Mouse (Mus musculus) forebrain, embryonic 13.5 days (tissue): ENCODE results near the gene Pfkfb3. TPM values are rescaled to one million over a fixed set of nuclear protein-coding genes. Genes with fewer than 3 reads are reported as not detected.
A peak's percentile ranks its signal among the peaks of the same experiment; 100 is the strongest.

Experiments
- ATAC-seq: fragments of 200-750 bp; cut with Nextera tagmentation; 2 replicates; pipeline ENCODE4 v1.8.0; 2017
- H3K27ac ChIP-seq: fragments of 300-500 bp; sonication (generic); 2 replicates; pipeline ENCODE4 v1.5.1; 2015; ENCODE audit warnings: inconsistent platforms, mild to moderate bottlenecking, moderate library complexity
- H3K27me3 ChIP-seq: fragments of 300-500 bp; sonication (generic); 2 replicates; pipeline ENCODE4 v1.6.1; 2015; ENCODE audit warnings: mild to moderate bottlenecking, inconsistent platforms
- H3K36me3 ChIP-seq: fragments of 300-500 bp; sonication (generic); 2 replicates; pipeline ENCODE4 v1.6.1; 2015; ENCODE audit warnings: mild to moderate bottlenecking, inconsistent platforms; ENCODE audit not compliant: poor library complexity, severe bottlenecking
- H3K4me1 ChIP-seq: fragments of 300-500 bp; sonication (generic); 2 replicates; pipeline ENCODE4 v1.6.1; 2015; ENCODE audit warnings: inconsistent platforms
- H3K4me2 ChIP-seq: fragments of 300-500 bp; sonication (generic); 2 replicates; pipeline ENCODE4 v1.6.1; 2015; ENCODE audit warnings: inconsistent platforms, mild to moderate bottlenecking, moderate library complexity
- H3K4me3 ChIP-seq: fragments of 300-500 bp; sonication (generic); 2 replicates; pipeline ENCODE4 v1.5.1; 2015; ENCODE audit warnings: mild to moderate bottlenecking, inconsistent platforms
- H3K9ac ChIP-seq: fragments of 300-500 bp; sonication (generic); 2 replicates; pipeline ENCODE4 v1.6.1; 2015; ENCODE audit warnings: mild to moderate bottlenecking, inconsistent platforms
- H3K9me3 ChIP-seq: fragments of 300-500 bp; sonication (generic); replicated peaks from 2 replicates; pipeline ENCODE4 v1.6.1; 2016; ENCODE audit warnings: inconsistent platforms
- WGBS: fragments of 180-500 bp; shearing (Covaris S2); methylation state at CpG from one replicate; pipeline ENCODE4 v1.1.7; 2015; 5-methylcytosine and 5-hydroxymethylcytosine counted together
- polyA plus RNA-seq: library from polyadenylated mRNA; unstranded; fragments of >200 nt; fragmentation: Nextera tagmentation; extraction: Ambion mirVana; gene quantifications from 2 replicates; pipeline ENCODE4 v1.2.1, GENCODE M21; 2015

Gene Pfkfb3
- polyA plus RNA-seq, 1 experiment from 2014 or later: 21.5 TPM

DNA sequence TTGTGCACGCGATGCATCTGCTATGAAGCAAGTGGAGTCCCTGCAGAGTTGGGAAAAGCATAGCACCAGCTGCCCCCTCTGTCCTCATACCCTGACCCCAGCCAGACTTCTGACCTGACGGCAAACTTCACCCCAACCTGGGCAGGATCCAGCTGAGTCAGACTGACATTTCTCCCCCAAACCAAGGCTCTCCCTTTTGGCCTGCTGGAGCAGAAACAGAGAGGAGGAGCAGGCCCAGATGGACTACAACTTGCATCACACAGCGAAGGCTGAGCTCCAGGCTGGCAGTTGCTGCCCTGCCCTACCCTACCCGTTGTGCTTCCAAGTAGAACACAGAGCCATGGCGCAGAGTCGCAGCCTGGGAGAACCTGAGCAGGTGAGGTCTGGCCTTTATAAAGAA lies 32.1 kb downstream of the Pfkfb3 start:
- ATAC-seq: no peak
- H3K4me3 ChIP-seq: no peak overlapping the region
- H3K9me3 ChIP-seq: no peaks in the 10 kb centered on the region
- H3K27me3 ChIP-seq: no peaks in the 10 kb centered on the region
- no peak overlapping the region for H3K27ac ChIP-seq
- no peaks in the 10 kb centered on the region for H3K36me3 ChIP-seq
- H3K9ac ChIP-seq: no peak overlapping the region
- H3K4me1 ChIP-seq: no peaks in the 10 kb centered on the region
- 90% methylated on average over 7 of the region's 7 CpGs for WGBS
- H3K4me2 ChIP-seq: no peak overlapping the region

DNA sequence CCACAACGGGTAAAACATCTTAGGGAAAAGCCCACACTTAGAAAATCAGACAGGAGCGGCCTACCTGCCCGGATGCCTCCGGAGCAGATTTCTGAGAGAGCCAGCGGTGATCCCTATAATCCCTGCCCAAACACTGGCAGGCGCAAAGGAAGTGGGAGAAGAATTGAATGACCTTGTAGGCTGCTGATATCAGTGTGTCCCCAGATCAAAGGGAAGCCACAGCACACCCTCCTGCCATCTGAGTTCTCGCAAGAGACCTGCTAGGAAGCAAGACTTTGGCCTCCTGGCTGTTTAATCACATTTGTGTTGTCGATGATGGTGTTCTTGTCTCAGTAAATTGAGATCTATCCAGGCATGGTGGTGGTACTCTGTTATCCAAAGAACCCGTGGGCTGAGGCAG lies 33.1 kb downstream of the Pfkfb3 start:
- H3K9ac ChIP-seq: no peak overlapping the region
- no peak for ATAC-seq
- H3K4me3 ChIP-seq: no peak overlapping the region
- no peaks in the 10 kb centered on the region for H3K27me3 ChIP-seq
- H3K27ac ChIP-seq: no peak overlapping the region
- H3K9me3 ChIP-seq: no peaks in the 10 kb centered on the region
- H3K4me1 ChIP-seq: no peaks in the 10 kb centered on the region
- H3K4me2 ChIP-seq: no peak overlapping the region
- 87% methylated on average over 9 of the region's 9 CpGs for WGBS
- H3K36me3 ChIP-seq: no peaks in the 10 kb centered on the region

DNA sequence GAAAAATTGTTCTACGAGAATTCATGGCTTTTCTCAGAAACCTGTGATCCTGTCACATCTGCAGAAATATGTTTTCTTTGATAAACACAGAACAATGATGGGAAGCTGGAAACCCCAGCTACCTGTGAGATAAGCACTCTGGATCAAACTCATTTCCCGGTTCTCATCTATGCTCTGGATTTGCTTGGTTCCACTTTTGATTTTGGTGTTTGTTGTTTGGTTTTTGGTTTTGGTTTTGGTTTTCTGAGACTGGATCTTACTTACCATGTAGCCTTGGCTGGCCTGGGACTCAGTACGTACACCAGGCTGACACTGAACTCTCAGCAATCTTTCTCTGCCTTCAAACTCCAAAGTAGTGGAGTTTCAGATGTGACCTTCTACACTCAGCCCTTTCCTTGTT lies 38.0 kb downstream of the Pfkfb3 start:
- H3K4me2 ChIP-seq: no peak overlapping the region
- ATAC-seq: no peak
- no peak overlapping the region for H3K4me3 ChIP-seq
- no peak overlapping the region for H3K9ac ChIP-seq
- H3K36me3 ChIP-seq: no peaks in the 10 kb centered on the region
- no peaks in the 10 kb centered on the region for H3K4me1 ChIP-seq
- no peaks in the 10 kb centered on the region for H3K9me3 ChIP-seq
- H3K27me3 ChIP-seq: no peaks in the 10 kb centered on the region
- WGBS: 87% methylated on average over 3 of the region's 3 CpGs
- no peak overlapping the region for H3K27ac ChIP-seq

DNA sequence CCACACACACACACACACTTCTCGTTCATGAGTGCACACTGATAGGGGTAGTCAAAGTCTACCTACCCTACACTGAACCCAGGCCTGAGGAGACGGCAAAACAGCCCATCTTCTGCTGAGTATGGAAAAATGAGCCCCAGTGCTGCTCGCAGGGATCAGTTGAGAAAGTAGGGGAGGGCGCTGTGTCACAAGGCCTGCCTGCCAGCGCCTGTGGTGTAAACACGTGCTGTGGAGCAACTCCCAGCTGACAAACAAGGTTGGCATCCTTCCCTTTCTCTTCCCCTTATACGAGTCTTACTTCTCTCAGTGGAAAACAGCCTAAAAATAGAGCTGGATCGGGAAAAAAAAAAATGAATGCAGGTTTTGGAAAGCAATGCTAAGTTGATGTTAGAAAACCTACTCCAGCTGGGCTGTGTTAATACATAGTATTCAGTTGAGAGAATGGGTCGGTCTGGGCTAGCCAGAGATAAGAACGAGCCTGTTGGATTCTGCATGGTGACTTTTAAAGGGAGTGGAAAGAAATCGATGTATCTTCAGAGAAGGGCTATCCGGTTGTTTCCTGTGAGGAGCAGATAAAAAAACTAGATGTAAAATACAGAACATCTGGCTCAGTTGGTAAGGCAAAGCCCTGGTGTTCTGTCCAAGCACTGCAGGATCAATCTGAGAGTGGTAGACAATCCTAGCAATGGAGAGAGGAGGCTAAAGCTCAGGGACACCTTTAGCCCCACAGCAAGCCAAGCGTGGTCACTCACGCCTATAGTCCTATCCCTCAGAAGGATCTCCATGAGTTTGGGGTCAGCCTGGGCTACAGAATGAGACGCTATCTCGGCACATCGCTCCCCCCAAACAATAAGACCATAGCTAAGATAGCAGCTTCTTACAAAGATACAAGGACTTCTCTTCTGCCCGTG lies 40.6 kb downstream of the Pfkfb3 start:
- ATAC-seq: no peak; the same call in 1 of the 2 replicates
- Histone ChIP-seq H3K4me2 (no peak overlapping the region), H3K4me3 (no peak overlapping the region), H3K36me3 (no peaks in the 10 kb centered on the region), H3K9me3 (no peaks in the 10 kb centered on the region), H3K4me1 (no peaks in the 10 kb centered on the region), H3K9ac (no peak overlapping the region), H3K27me3 (no peaks in the 10 kb centered on the region), H3K27ac (no peak overlapping the region)
- WGBS: 73% methylated on average over 18 of the region's 18 CpGs

DNA sequence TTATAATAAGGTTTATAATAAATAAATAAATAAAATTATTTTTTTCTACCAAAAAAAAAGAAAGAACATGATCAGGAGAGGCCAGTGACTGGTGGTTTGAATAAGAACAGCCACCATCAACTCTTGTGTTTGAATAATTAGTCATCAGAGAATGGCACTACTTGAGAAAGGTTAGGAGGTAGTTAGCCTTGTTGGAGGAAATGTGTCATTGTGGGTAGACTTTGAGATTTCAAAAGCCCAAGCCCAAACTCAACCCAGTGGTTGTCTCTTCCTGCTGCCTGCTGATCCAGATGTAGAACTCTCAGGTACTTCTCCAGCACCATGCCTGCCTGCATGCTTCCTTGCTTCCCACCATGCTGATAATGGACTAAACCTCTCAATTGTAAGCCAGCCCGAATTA lies 41.8 kb downstream of the Pfkfb3 start:
- H3K4me2 ChIP-seq: no peak overlapping the region
- 89% methylated on average over 1 of the region's 1 CpGs for WGBS
- H3K27ac ChIP-seq: no peak overlapping the region
- H3K9ac ChIP-seq: no peak overlapping the region
- no peak overlapping the region for H3K4me3 ChIP-seq
- no peaks in the 10 kb centered on the region for H3K36me3 ChIP-seq
- no peaks in the 10 kb centered on the region for H3K27me3 ChIP-seq
- H3K9me3 ChIP-seq: no peaks in the 10 kb centered on the region
- ATAC-seq: no peak
- H3K4me1 ChIP-seq: no peaks in the 10 kb centered on the region

DNA sequence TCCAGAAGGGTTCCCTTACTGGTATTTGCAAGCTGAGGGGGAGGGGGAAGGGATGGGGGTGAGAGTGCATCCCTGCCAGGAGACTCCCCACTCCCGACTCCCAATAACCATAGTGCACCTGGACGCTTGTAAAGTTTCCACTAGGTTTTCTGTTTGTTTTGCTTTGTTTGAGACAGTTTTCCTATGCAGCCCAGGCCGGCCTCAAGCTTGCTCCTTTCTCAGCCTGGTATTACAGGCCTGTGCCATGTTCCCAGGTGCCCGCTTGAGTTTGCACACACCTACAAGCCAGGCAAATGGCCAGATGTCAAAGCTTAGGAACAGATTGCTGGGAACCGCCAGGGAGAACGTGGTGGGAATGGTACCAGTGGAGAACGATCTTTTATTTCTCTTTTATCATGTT lies 50.1 kb downstream of the Pfkfb3 start:
- Histone ChIP-seq H3K4me1 (peaks cover 31% of the 10 kb centered on the region), H3K9me3 (no peaks in the 10 kb centered on the region), H3K9ac (peak overlapping the region; percentile 76; the same call in 1 of the 2 replicates), H3K4me2 (peak overlapping the region; percentile 79), H3K27ac (no peak overlapping the region), H3K36me3 (no peaks in the 10 kb centered on the region), H3K4me3 (peak overlapping the region; percentile 64), H3K27me3 (peaks cover 16% of the 10 kb centered on the region)
- WGBS: 24% methylated on average over 7 of the region's 7 CpGs
- no peak for ATAC-seq

DNA sequence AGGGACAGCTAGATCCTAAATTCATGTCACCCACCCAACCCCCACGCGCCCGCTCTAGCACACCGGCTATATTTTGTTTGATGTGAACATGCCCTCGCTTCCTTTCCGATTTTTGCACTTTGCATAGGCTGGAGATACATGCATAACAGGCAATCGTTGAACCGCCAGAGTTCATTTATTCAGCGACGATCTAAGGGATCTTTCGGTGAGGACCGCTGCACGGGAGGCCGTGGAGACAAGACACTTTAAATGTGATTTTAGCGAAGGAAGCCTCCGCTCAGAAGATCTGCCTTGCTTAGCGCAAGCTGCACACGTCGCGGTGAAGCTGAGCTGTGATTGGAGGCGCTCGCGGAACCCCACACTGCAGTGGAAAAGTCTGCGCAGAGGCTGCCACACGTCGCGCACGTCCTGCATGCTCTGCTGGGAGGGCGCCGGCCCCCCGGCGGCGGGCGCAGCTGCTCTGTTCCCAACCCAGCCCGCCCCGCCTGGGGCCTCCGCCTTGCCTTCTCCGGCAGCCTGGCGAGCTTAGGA lies 50.9 kb downstream of the Pfkfb3 start:
- peaks cover 16% of the 10 kb centered on the region for H3K27me3 ChIP-seq
- H3K4me3 ChIP-seq: peak overlapping the region; percentile 64
- peak overlapping the region; percentile 27; the same call in 1 of the 2 replicates for H3K27ac ChIP-seq
- no peaks in the 10 kb centered on the region for H3K9me3 ChIP-seq
- peak overlapping the region; percentile 76 for H3K9ac ChIP-seq
- WGBS: under 1% methylated on average over 34 of the region's 39 CpGs
- ATAC-seq: peak; percentile 74
- H3K4me1 ChIP-seq: peaks cover 38% of the 10 kb centered on the region
- H3K36me3 ChIP-seq: peaks cover 5% of the 10 kb centered on the region; the same call in 1 of the 2 replicates
- H3K4me2 ChIP-seq: peak overlapping the region; percentile 79

DNA sequence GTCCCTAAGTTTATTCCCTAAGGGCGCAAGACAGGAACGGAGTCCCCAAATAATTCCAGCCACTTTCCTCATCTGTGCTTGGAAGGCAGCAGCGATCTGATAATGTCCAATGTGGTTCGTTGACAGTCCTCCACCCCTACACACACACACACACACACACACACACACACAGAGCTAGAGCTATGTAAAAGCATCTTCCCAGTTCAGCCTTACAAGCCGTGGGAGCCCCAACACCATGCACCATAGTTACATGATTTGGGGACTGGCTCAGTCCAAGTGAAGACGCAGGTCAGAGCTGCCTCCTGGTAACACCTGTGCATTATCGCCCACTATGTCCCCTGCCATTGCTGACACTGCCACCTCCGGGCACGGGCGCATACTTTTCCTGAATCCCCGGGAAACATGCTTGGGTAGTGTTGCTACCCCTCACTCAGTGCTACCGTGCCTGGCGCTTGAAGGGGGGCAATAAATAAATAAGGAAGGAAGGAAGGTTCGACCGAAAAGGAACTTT lies 51.6 kb downstream of the Pfkfb3 start:
- WGBS: 0% methylated on average over 15 of the region's 15 CpGs

DNA sequence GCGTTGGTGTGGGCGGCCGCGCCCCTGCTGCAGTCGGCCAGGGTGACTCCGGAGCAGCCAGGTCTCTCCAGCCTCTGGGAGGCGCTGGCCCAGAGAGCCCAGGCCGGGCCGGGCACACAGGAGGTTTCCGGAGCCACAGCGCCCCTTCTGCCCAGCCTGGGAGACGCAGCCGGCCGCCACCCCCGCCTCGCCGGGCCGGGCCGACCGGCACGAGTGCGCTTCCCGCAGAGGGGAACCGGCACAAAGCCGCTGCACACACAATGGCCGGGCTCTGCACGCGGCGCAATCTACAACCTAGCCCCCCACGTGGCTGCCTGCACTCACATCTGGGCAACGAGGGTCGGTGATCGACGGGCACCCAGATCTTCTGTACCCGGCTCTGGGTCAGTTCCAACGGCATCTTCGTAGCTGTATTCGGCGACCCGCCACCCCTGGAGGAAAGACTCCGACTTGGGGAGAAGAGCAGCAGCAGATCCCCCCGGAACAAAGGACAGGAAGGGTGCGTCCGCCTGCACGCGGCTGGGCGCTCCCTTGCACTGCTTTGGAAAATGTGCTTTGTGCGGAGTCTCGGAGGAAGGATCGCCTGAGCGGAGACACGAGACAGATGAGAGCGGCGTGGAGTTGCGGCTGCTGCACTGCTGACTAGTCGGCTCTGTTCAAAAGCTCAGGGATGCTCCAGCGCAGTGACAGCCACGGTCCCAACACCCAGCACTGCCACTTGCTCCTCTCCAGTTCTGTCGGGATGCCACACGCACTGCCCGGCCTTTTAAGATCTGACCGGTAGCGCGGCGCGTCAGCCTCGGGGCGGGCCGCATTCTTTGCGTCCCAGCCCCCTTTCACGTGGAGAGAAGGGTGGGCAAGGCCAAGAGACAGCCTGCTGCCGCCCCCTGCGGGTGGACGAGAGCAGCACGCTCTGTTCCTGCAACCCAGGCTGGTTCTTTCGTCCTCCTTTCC lies 52.3 kb downstream of the Pfkfb3 start:
- peak; percentile 88 for ATAC-seq
- Histone ChIP-seq H3K4me3 (peak overlapping the region; percentile 64), H3K9me3 (no peaks in the 10 kb centered on the region), H3K27me3 (peaks cover 16% of the 10 kb centered on the region), H3K27ac (peak overlapping the region; percentile 92), H3K4me2 (peak overlapping the region; percentile 79), H3K4me1 (peaks cover 40% of the 10 kb centered on the region), H3K9ac (peak overlapping the region; percentile 76), H3K36me3 (peaks cover 11% of the 10 kb centered on the region; the same call in 1 of the 2 replicates)
- WGBS: under 1% methylated on average over 76 of the region's 76 CpGs

More for the DNA sequence above, 51.6 kb downstream of the Pfkfb3 start:
- no peaks in the 10 kb centered on the region for H3K9me3 ChIP-seq
- H3K9ac ChIP-seq: peak overlapping the region; percentile 76
- peak; percentile 40 for ATAC-seq
- peak overlapping the region; percentile 64 for H3K4me3 ChIP-seq
- no peak overlapping the region for H3K27ac ChIP-seq
- peaks cover 6% of the 10 kb centered on the region; the same call in 1 of the 2 replicates for H3K36me3 ChIP-seq
- H3K4me2 ChIP-seq: peak overlapping the region; percentile 79
- H3K4me1 ChIP-seq: peaks cover 38% of the 10 kb centered on the region
- H3K27me3 ChIP-seq: peaks cover 16% of the 10 kb centered on the region

DNA sequence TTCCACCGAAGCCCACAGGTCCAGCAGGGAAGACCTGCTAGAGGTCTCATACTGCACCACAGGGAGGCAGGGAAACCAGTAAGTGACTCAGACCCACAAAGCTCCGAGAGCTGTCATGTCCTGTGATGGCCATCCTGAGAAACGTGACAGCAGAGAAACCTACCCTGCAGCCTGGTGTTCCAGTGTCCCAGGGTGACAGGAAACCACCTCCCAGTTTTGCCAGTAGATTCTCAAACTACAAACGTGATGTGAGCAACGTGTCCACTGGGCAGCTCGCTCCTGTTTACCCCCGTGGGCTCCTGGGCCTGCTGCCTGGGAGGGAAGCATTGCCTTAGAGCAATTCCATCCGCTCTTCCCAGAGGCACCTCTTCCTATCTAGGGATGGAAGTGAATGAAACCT lies 53.2 kb downstream of the Pfkfb3 start:
- Histone ChIP-seq H3K9ac (peak overlapping the region; percentile 76), H3K27me3 (peaks cover 16% of the 10 kb centered on the region), H3K4me1 (peaks cover 44% of the 10 kb centered on the region), H3K36me3 (peaks cover 11% of the 10 kb centered on the region; the same call in 1 of the 2 replicates), H3K4me2 (peak overlapping the region; percentile 79), H3K4me3 (peak overlapping the region; percentile 64), H3K27ac (no peak overlapping the region), H3K9me3 (no peaks in the 10 kb centered on the region)
- WGBS: 3% methylated on average over 8 of the region's 8 CpGs
- ATAC-seq: no peak

DNA sequence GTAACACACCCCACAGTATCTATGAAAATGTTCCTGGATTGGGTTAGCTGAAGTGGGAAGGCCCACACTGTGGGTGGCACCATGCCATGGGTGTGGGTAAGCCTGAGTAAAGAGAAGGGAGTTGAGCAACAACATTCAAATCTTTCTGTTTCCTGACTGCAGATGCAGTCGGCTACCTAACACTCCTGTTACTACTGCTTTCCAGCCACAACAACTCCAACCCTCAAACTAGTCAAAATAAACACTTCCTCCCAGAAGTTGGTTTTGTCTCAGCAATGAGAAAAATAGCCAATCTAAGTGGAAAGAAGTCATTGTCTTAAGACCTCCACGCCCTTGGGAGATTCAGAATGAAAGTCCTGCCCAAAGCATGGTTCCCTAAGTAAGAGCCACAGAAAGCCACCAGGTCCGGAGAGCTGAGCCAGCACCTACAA lies 57.3 kb downstream of the Pfkfb3 start:
- Histone ChIP-seq H3K36me3 (peaks cover 34% of the 10 kb centered on the region), H3K9ac (no peak overlapping the region), H3K9me3 (no peaks in the 10 kb centered on the region), H3K27ac (no peak overlapping the region), H3K4me2 (no peak overlapping the region), H3K4me3 (no peak overlapping the region), H3K27me3 (no peaks in the 10 kb centered on the region), H3K4me1 (peaks cover 45% of the 10 kb centered on the region)
- no peak for ATAC-seq
- WGBS: 92% methylated on average over 3 of the region's 3 CpGs
